Comparison of ENCODE assay signal across 17 mouse cellular contexts in genomic region chr13:51818170-51818943, GRCm38 (mm10). TPM values are rescaled to one million over a fixed set of nuclear protein-coding genes. Genes with fewer than 3 reads are reported as not detected.
DNase-seq lines count a peak whose midpoint lies in the region; ATAC-seq and TF ChIP-seq lines count a peak whose summit lies in the region.
"Had no signal": no experiment of that assay in that cellular context is flagged by ENCODE, and none has a peak within 500 bp of the region (broad histone marks: within the 10 kb centered on the region; RNA-seq: fewer than 3 reads in every experiment).

No protein-coding gene starts in this region.

- 0 out of 2 replicates have a peak, but pooled peaks have one; percentile 13 for ATAC-seq in heart, embryonic 15.5 days (replicated peaks; ENCODE audit: insufficient number of reproducible peaks, insufficient read depth, low FRiP score, low read depth)
- no peak for ATAC-seq in heart, embryonic 12.5 days (ENCODE audit: insufficient number of reproducible peaks, low FRiP score)
- peak; percentile 76 for ATAC-seq in kidney, embryonic 15.5 days (replicated peaks; ENCODE audit: low FRiP score)

- no peak for TF ChIP-seq CTCF in olfactory bulb, adult 2 months (IDR thresholded peaks at IDR 0.05; ENCODE audit: insufficient read depth, low read depth, low read length)

- no peaks in the 10 kb centered on the region for H3K27me3 ChIP-seq in heart, embryonic 15.5 days
- H3K27me3 ChIP-seq in heart, embryonic 12.5 days (replicated peaks), result no peaks in the 10 kb centered on the region
- H3K27me3 ChIP-seq in kidney, embryonic 15.5 days, result no peaks in the 10 kb centered on the region
- H3K27me3 ChIP-seq: embryonic facial prominence, embryonic 15.5 days; limb, embryonic 15.5 days; megakaryocyte, embryonic 14.5 days had no signal

- H3K9ac ChIP-seq in heart, embryonic 15.5 days, result no peak overlapping the region
- H3K9ac ChIP-seq in heart, embryonic 12.5 days, result no peak overlapping the region
- H3K9ac ChIP-seq in kidney, embryonic 15.5 days, result no peak overlapping the region
- H3K9ac ChIP-seq: embryonic facial prominence, embryonic 15.5 days; limb, embryonic 15.5 days had no signal

- DNase-seq in adrenal gland, adult (ENCODE audit: inconsistent age in 2 of 2, low spot score in 1 of 2), result peak; percentile 23 to 52
- DNase-seq in adrenal gland, adult 18-20 months (ENCODE audit: low spot score in 2 of 2), result no peak
- no peak for DNase-seq in thymus, postnatal 10 days (ENCODE audit: low spot score in 2 of 2)
- no peak for DNase-seq in layer of hippocampus, postnatal 36 days
- DNase-seq: cerebellum, adult 9-10 months; gastrocnemius, postnatal 14 days; lung, postnatal 14 days; right cerebral cortex, adult 18-20 months; thymus, adult 18-20 months had no signal

- no peaks in the 10 kb centered on the region for H3K9me3 ChIP-seq in heart, embryonic 15.5 days (replicated peaks)
- 0 out of 2 replicates have a peak, but pooled peaks cover 5% of the 10 kb centered on the region for H3K9me3 ChIP-seq in heart, embryonic 12.5 days (replicated peaks)
- no peaks in the 10 kb centered on the region for H3K9me3 ChIP-seq in kidney, embryonic 15.5 days (replicated peaks)
- H3K9me3 ChIP-seq: embryonic facial prominence, embryonic 15.5 days; forebrain, embryonic 10.5 days; limb, embryonic 15.5 days had no signal

- H3K4me2 ChIP-seq in heart, embryonic 15.5 days, result no peak overlapping the region
- no peak overlapping the region for H3K4me2 ChIP-seq in heart, embryonic 12.5 days
- no peak overlapping the region for H3K4me2 ChIP-seq in kidney, embryonic 15.5 days
- H3K4me2 ChIP-seq: embryonic facial prominence, embryonic 15.5 days; limb, embryonic 15.5 days had no signal

- H3K4me1 ChIP-seq in heart, embryonic 15.5 days (replicated peaks), result peaks cover 25% of the 10 kb centered on the region
- peaks cover 40% of the 10 kb centered on the region for H3K4me1 ChIP-seq in heart, embryonic 12.5 days (replicated peaks)
- H3K4me1 ChIP-seq in kidney, embryonic 15.5 days, result peaks cover 17% of the 10 kb centered on the region
- H3K4me1 ChIP-seq in olfactory bulb, adult 2 months (ENCODE audit: control insufficient read depth, insufficient read depth, low read length), result peaks cover 25% of the 10 kb centered on the region

- no peak overlapping the region for H3K4me3 ChIP-seq in heart, embryonic 15.5 days
- H3K4me3 ChIP-seq in heart, embryonic 12.5 days, result no peak overlapping the region
- no peak overlapping the region for H3K4me3 ChIP-seq in kidney, embryonic 15.5 days (replicated peaks)
- H3K4me3 ChIP-seq in olfactory bulb, adult 2 months (ENCODE audit: insufficient read depth, low read depth, low read length), result no peak overlapping the region
- H3K4me3 ChIP-seq: embryonic facial prominence, embryonic 15.5 days; forebrain, embryonic 10.5 days; limb, embryonic 15.5 days; megakaryocyte, embryonic 14.5 days had no signal

- TF ChIP-seq POLR2A in olfactory bulb, adult 2 months (IDR thresholded peaks at IDR 0.05; ENCODE audit: insufficient read depth, low read depth, low read length), result no peak

- no peaks in the 10 kb centered on the region for H3K36me3 ChIP-seq in heart, embryonic 15.5 days
- H3K36me3 ChIP-seq in heart, embryonic 12.5 days, result no peaks in the 10 kb centered on the region
- H3K36me3 ChIP-seq in kidney, embryonic 15.5 days, result no peaks in the 10 kb centered on the region
- H3K36me3 ChIP-seq: embryonic facial prominence, embryonic 15.5 days; forebrain, embryonic 10.5 days; limb, embryonic 15.5 days had no signal

- H3K27ac ChIP-seq in heart, embryonic 15.5 days, result no peak overlapping the region
- H3K27ac ChIP-seq in heart, embryonic 12.5 days (ENCODE audit: poor library complexity, severe bottlenecking), result no peak overlapping the region
- peak overlapping the region; percentile 59; the same call in 1 of the 2 replicates for H3K27ac ChIP-seq in kidney, embryonic 15.5 days
- H3K27ac ChIP-seq in olfactory bulb, adult 2 months (ENCODE audit: insufficient read depth, low read depth, low read length), result peak overlapping the region; percentile 84
- H3K27ac ChIP-seq: embryonic facial prominence, embryonic 15.5 days; forebrain, embryonic 10.5 days; limb, embryonic 15.5 days had no signal

- WGBS in heart, embryonic 15.5 days, result 42% methylated on average over 6 of the region's 6 CpGs
- 43% methylated on average over 6 of the region's 6 CpGs for WGBS in heart, embryonic 12.5 days
- 49% methylated on average over 6 of the region's 6 CpGs for WGBS in kidney, embryonic 15.5 days
- 59% methylated on average over 6 of the region's 6 CpGs for WGBS in olfactory bulb, adult 2 months

RNA-seq across cellular contexts. Expression of gene Sema4d, which starts 24.8 kb away (rescaled TPM):
- 10 to 100 TPM in 1 of 2 experiments, 1 to 10 TPM in 1; 8.0 to 13.5 TPM for total RNA-seq in adrenal gland, adult 18-20 months (2021)
- 14.7 and 19.8 TPM in 2 replicates for polyA plus RNA-seq in heart, embryonic 15.5 days (2015; fragmentation: Nextera tagmentation; extraction: Ambion mirVana)
- 17.3 and 17.4 TPM in 2 replicates for polyA plus RNA-seq in heart, embryonic 12.5 days (2016; fragmentation: Nextera tagmentation; extraction: Ambion mirVana)
- polyA plus RNA-seq in kidney, embryonic 15.5 days (2015; fragmentation: Nextera tagmentation; extraction: Ambion mirVana), result 19.6 and 20.3 TPM in 2 replicates
- 104 TPM in 1 of 2 replicates, not detected in the other for polyA plus RNA-seq in olfactory bulb, adult 2 months (2012; ENCODE audit: insufficient read depth, insufficient read length, low replicate concordance, missing spikeins)
- 100 to 1,000 TPM in 1 of 2 experiments, 10 to 100 TPM in 1; 96.5 to 108 TPM for total RNA-seq in layer of hippocampus, postnatal 36 days (2021)

RNA-seq across cellular contexts. Expression of gene Gadd45g, which starts 28.1 kb away (rescaled TPM):
- total RNA-seq in adrenal gland, adult 18-20 months (2021), result 10 to 100 TPM; 44.9 to 80.0 TPM
- polyA plus RNA-seq in heart, embryonic 15.5 days (2015; fragmentation: Nextera tagmentation; extraction: Ambion mirVana), result 47.3 and 49.1 TPM in 2 replicates
- polyA plus RNA-seq in heart, embryonic 12.5 days (2016; fragmentation: Nextera tagmentation; extraction: Ambion mirVana), result 58.9 and 64.4 TPM in 2 replicates
- 40.2 and 42.8 TPM in 2 replicates for polyA plus RNA-seq in kidney, embryonic 15.5 days (2015; fragmentation: Nextera tagmentation; extraction: Ambion mirVana)
- polyA plus RNA-seq in olfactory bulb, adult 2 months (2012; ENCODE audit: insufficient read depth, insufficient read length, low replicate concordance, missing spikeins), result not detected in 2 replicates
- total RNA-seq in layer of hippocampus, postnatal 36 days (2021), result 10 to 100 TPM; 19.9 to 22.3 TPM

Comparison
In these comparisons a context has a peak if more than half of its experiments do, and no peak if none do; other contexts are left out.
1. DNase-seq: peak in adrenal gland, adult (2 of 2); none in adrenal gland, adult 18-20 months (0 of 2), thymus, postnatal 10 days (0 of 2) and layer of hippocampus, postnatal 36 days (0 of 2).
2. H3K27ac ChIP-seq: peak in kidney, embryonic 15.5 days (single experiment) and olfactory bulb, adult 2 months (single experiment); none in heart, embryonic 15.5 days (single experiment) and heart, embryonic 12.5 days (single experiment).
3. RNA of gene Gadd45g, which starts 28.1 kb away (polyA plus RNA-seq): 58.9 to 64.4 TPM in heart, embryonic 12.5 days, 47.3 to 49.1 TPM in heart, embryonic 15.5 days and 40.2 to 42.8 TPM in kidney, embryonic 15.5 days; not detected in olfactory bulb, adult 2 months; every median in the first group is over 10 times any median in the second.